Mouse (Mus musculus): ENCODE results near the gene Wdpcp. TPM values are rescaled to one million over a fixed set of nuclear protein-coding genes. Genes with fewer than 3 reads are reported as not detected.

Gene Wdpcp
- polyA plus RNA-seq, 1 experiment from 2014 or later, result 17.3 TPM

DNA sequence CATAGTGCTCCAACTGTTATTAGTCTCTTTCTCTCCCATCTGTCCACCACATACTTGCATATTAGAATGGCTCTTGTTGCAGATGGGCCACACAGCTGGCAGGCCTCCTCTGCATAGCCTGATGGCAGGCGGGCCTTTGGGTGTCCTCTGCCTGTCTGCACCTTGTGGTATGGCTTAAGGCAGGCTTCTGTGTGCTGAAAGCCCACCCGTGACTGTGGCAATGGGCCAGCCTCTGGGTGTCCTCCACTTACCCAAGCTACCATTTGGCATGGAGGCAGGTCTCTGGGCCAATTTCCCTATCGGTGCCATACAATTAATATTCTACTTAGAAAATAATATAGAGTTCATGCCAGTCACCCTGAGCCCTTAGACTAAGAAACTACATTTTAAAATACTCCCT, 350.5 kb downstream of the Wdpcp start:
- Histone ChIP-seq H3K36me3 (no peaks in the 10 kb centered on the region), H3K27me3 (no peaks in the 10 kb centered on the region), H3K4me1 (no peaks in the 10 kb centered on the region), H3K4me2 (replicated peaks) (no peak overlapping the region), H3K27ac (replicated peaks) (no peak overlapping the region), H3K4me3 (replicated peaks) (no peak overlapping the region), H3K9me3 (replicated peaks) (no peaks in the 10 kb centered on the region), H3K9ac (no peak overlapping the region)
- ATAC-seq (ENCODE audit: insufficient number of reproducible peaks, low FRiP score, low TSS enrichment, low read depth), result no peak
- 77% methylated on average over 3 of the region's 3 CpGs for WGBS

Small RNA genes within 50 kb of the gene (microRNA-seq; reads per million reads assigned to microRNA genes)
- gene Gm22990 (ENCODE audit: borderline number of aligned reads), result not detected

Other genes with a start within 250 kb of the Wdpcp start
- 92.5 and 92.7 TPM in 2 replicates for gene Ugp2, start 201.0 kb upstream of the Wdpcp start, polyA plus RNA-seq (2015; fragmentation: Nextera tagmentation; extraction: Ambion mirVana)
- gene Mdh1, start 132 bp downstream of the Wdpcp start, polyA plus RNA-seq (2015; fragmentation: Nextera tagmentation; extraction: Ambion mirVana), result 394 and 398 TPM in 2 replicates